Mouse (Mus musculus) midbrain, embryonic 16.5 days (tissue): ENCODE data around the gene Scaper. TPM values are rescaled to one million over a fixed set of nuclear protein-coding genes. Genes with fewer than 3 reads are reported as not detected.

ENCODE experiments used
- ATAC-seq: fragments of 200-750 bp; cut with Nextera tagmentation; 2 replicates; pipeline ENCODE4 v1.8.0; 2017; ENCODE audit warnings: moderate TSS enrichment
- H3K27ac ChIP-seq: fragments of 300-500 bp; sonication (generic); 2 replicates; pipeline ENCODE4 v1.5.1; 2014; ENCODE audit warnings: mild to moderate bottlenecking, low read length, mixed read lengths
- H3K27me3 ChIP-seq: fragments of 300-500 bp; sonication (generic); 2 replicates; pipeline ENCODE4 v1.6.1; 2014; ENCODE audit warnings: low read depth, low read length, mixed read lengths; ENCODE audit not compliant: control insufficient read depth, insufficient read depth
- H3K36me3 ChIP-seq: fragments of 300-500 bp; sonication (generic); 2 replicates; pipeline ENCODE4 v1.6.1; 2014; ENCODE audit warnings: mild to moderate bottlenecking, low read length, moderate library complexity, mixed read lengths; ENCODE audit not compliant: control insufficient read depth, insufficient read depth
- H3K4me1 ChIP-seq: fragments of 300-500 bp; sonication (generic); 2 replicates; pipeline ENCODE4 v1.6.1; 2014; ENCODE audit warnings: mild to moderate bottlenecking, low read length, mixed read lengths; ENCODE audit not compliant: control insufficient read depth, insufficient read depth
- H3K4me2 ChIP-seq: fragments of 300-500 bp; sonication (generic); 2 replicates; pipeline ENCODE4 v1.6.1; 2014; ENCODE audit warnings: mild to moderate bottlenecking, low read length, mixed read lengths
- H3K4me3 ChIP-seq: fragments of 300-500 bp; sonication (generic); 2 replicates; pipeline ENCODE4 v1.5.1; 2014; ENCODE audit warnings: low read depth, mild to moderate bottlenecking, low read length, moderate library complexity, mixed read lengths
- H3K9ac ChIP-seq: fragments of 300-500 bp; sonication (generic); 2 replicates; pipeline ENCODE4 v1.6.1; 2014; ENCODE audit warnings: low read depth, low read length, mixed read lengths
- H3K9me3 ChIP-seq: fragments of 300-500 bp; sonication (generic); replicated peaks from 2 replicates; pipeline ENCODE4 v1.6.1; 2014; ENCODE audit warnings: mild to moderate bottlenecking, low read length, mixed read lengths; ENCODE audit not compliant: control insufficient read depth, poor library complexity, severe bottlenecking
- WGBS: fragments of 180-500 bp; shearing (Covaris S2); extraction: QIAGEN DNeasy Blood & Tissue Kit; methylation state at CpG from one replicate; pipeline ENCODE4 v1.1.7; 2014; 5-methylcytosine and 5-hydroxymethylcytosine counted together
- polyA plus RNA-seq: library from polyadenylated mRNA; unstranded; fragments of >200 nt; fragmentation: Nextera tagmentation; extraction: Ambion mirVana; gene quantifications from 2 replicates; pipeline ENCODE4 v1.2.1, GENCODE M21; 2015

Scaper gene
- polyA plus RNA-seq, 1 experiment from 2014 or later = 43.4 TPM

- Histone ChIP-seq H3K9ac (no peak overlapping the region), H3K27me3 (no peaks in the 10 kb centered on the region), H3K4me2 (no peak overlapping the region), H3K27ac (no peak overlapping the region), H3K4me3 (no peak overlapping the region), H3K9me3 (no peaks in the 10 kb centered on the region), H3K4me1 (no peaks in the 10 kb centered on the region), H3K36me3 (no peaks in the 10 kb centered on the region)
- 76% methylated on average over 2 of the region's 2 CpGs for WGBS
- no peak for ATAC-seq
These were observed 35.0 kb downstream of the Scaper start for GRCm38 (mm10) chr9:55902964-55903363.

DNA sequence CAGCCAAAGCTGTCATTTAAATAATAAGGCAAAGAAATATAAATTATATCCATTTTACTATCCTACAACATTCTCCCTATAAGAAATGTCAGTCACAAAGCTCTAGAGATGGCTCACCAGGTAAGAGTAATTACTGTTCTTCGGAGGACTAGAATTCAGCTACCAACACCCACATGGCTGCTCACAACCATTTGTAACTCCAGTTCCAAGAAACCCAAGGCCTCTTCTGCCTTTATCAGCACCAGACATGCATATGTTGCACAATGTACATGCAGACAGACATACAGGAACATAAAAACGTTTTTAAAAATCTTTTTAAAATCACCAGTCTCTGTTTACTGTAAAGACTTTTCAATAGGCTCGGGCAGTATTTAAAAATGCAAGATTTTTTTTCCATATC lies 36.3 kb downstream of the Scaper start:
- no peak for ATAC-seq
- no peaks in the 10 kb centered on the region for H3K9me3 ChIP-seq

DNA sequence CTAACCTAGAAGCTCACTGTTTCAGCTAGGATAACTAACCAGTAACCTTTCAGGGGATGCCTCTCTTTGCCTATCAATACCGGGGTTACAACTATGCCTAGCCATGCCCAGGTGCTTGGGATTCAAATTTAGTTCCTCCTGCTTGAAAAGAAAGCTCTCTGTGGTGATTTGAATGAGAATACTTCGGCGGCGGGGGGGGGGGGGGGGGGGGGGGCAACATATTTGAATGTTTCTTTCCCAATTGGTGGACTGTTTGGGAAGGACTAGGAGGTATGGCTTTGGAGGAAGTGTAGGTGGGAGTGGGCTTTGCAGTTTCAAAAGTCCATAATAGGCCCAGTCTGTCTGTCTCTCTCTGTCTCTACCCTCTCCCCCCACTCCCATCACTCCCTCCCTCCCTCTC lies 37.4 kb downstream of the Scaper start:
- no peaks in the 10 kb centered on the region for H3K36me3 ChIP-seq
- no peaks in the 10 kb centered on the region for H3K9me3 ChIP-seq
- H3K4me1 ChIP-seq = no peaks in the 10 kb centered on the region
- WGBS = 73% methylated on average over 2 of the region's 4 CpGs
- H3K4me3 ChIP-seq = no peak overlapping the region
- H3K27me3 ChIP-seq = no peaks in the 10 kb centered on the region
- no peak overlapping the region for H3K27ac ChIP-seq
- no peak overlapping the region for H3K4me2 ChIP-seq
- ATAC-seq = no peak
- no peak overlapping the region for H3K9ac ChIP-seq

More for the DNA sequence above, 36.3 kb downstream of the Scaper start:
- 75% methylated on average over 3 of the region's 3 CpGs for WGBS
- Histone ChIP-seq H3K4me3 (no peak overlapping the region), H3K27ac (no peak overlapping the region), H3K4me2 (no peak overlapping the region), H3K4me1 (no peaks in the 10 kb centered on the region), H3K36me3 (no peaks in the 10 kb centered on the region), H3K27me3 (no peaks in the 10 kb centered on the region), H3K9ac (no peak overlapping the region)

- ATAC-seq = no peak
- no peak overlapping the region for H3K4me2 ChIP-seq
- no peak overlapping the region for H3K9ac ChIP-seq
- H3K27ac ChIP-seq = no peak overlapping the region
- no peak overlapping the region for H3K4me3 ChIP-seq
- no peaks in the 10 kb centered on the region for H3K4me1 ChIP-seq
- H3K9me3 ChIP-seq = no peaks in the 10 kb centered on the region
- H3K36me3 ChIP-seq = no peaks in the 10 kb centered on the region; the same call in 1 of the 2 replicates
- no peaks in the 10 kb centered on the region for H3K27me3 ChIP-seq
- WGBS = 97% methylated on average over 1 of the region's 1 CpGs
These were observed 59.9 kb downstream of the Scaper start for GRCm38 (mm10) chr9:55878066-55878465.

GRCm38 (mm10) chr9:55789442-55789841 lies 148.5 kb downstream of the Scaper start:
- Histone ChIP-seq H3K4me1 (no peaks in the 10 kb centered on the region), H3K9me3 (no peaks in the 10 kb centered on the region), H3K36me3 (no peaks in the 10 kb centered on the region; the same call in 1 of the 2 replicates), H3K27me3 (no peaks in the 10 kb centered on the region), H3K27ac (no peak overlapping the region), H3K4me3 (no peak overlapping the region), H3K9ac (no peak overlapping the region), H3K4me2 (no peak overlapping the region)
- 87% methylated on average over 8 of the region's 8 CpGs for WGBS
- no peak for ATAC-seq

DNA sequence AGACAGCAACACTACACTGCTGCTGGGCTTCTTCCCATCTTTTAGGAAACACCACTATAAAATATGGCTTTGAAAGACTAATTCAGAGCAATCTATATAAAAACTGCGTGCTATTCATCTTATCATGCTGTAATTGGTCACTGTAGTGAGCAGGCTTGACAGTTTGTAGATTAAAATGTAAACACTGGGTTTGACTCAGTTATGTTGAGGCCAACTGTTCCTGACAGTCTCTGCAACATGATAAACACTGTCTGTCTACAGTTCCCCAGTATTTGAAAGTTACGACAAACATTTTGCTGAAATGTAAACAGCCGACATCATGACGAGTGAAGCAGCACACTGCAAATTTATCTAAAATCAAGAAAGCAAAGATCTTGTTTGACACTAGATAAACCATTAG lies 225.9 kb downstream of the Scaper start:
- Histone ChIP-seq H3K9ac (no peak overlapping the region), H3K9me3 (no peaks in the 10 kb centered on the region), H3K27me3 (no peaks in the 10 kb centered on the region), H3K36me3 (no peaks in the 10 kb centered on the region), H3K4me2 (no peak overlapping the region), H3K4me1 (no peaks in the 10 kb centered on the region), H3K27ac (no peak overlapping the region), H3K4me3 (no peak overlapping the region)
- 95% methylated on average over 4 of the region's 4 CpGs for WGBS
- ATAC-seq = no peak

DNA sequence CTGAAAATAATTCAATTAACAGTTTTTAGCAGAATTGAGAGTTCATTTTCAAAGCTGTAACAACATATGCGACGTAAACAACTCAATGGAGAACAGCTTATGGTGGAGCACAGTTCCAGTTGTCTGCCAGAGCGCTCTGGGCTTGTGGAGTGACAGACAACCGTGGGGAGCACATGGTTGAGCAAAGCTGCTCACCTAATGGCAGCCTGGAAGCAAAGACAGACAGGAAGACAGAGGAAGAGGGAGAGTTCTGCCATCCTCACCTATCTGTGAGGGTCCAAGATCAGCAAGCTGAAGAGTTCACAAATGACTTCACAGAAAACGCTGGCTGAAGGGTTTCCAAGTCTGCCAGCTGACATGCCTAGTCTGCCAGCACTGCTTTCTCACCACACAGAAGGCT lies 227.4 kb downstream of the Scaper start:
- Histone ChIP-seq H3K9me3 (no peaks in the 10 kb centered on the region), H3K36me3 (no peaks in the 10 kb centered on the region), H3K27me3 (no peaks in the 10 kb centered on the region), H3K4me1 (no peaks in the 10 kb centered on the region), H3K4me3 (no peak overlapping the region), H3K4me2 (no peak overlapping the region), H3K27ac (no peak overlapping the region), H3K9ac (no peak overlapping the region)
- ATAC-seq = no peak
- 87% methylated on average over 5 of the region's 5 CpGs for WGBS

DNA sequence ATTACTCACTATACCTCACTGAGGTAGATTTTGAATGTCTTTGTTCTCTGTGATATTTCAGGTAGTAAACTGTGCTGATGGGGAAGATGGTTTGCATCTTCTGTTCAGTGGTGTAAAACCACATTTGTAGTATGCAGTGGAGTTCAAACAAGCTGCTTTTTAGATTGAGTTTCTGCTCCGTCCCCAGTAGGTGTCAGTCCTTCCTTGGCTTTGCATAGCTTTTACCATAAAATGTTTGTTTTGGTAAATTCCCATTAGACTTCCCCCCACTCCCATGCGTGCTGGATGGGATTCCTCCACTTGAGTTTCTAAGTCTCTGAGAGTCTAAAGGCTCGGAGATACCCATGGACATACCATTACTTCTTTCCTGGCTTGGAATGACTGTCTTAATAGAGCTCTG lies 231.3 kb downstream of the Scaper start:
- no peak overlapping the region for H3K9ac ChIP-seq
- no peak overlapping the region for H3K27ac ChIP-seq
- 73% methylated on average over 3 of the region's 3 CpGs for WGBS
- H3K4me1 ChIP-seq = no peaks in the 10 kb centered on the region
- H3K9me3 ChIP-seq = no peaks in the 10 kb centered on the region
- no peak overlapping the region for H3K4me2 ChIP-seq
- H3K4me3 ChIP-seq = no peak overlapping the region
- no peaks in the 10 kb centered on the region for H3K36me3 ChIP-seq
- no peaks in the 10 kb centered on the region for H3K27me3 ChIP-seq
- ATAC-seq = no peak

- WGBS = 10% methylated on average over 1 of the region's 1 CpGs
- Histone ChIP-seq H3K9me3 (no peaks in the 10 kb centered on the region), H3K36me3 (no peaks in the 10 kb centered on the region), H3K27ac (no peak overlapping the region), H3K27me3 (no peaks in the 10 kb centered on the region), H3K4me1 (0 out of 2 replicates have a peak, but pooled peaks cover 3% of the 10 kb centered on the region), H3K4me2 (no peak overlapping the region), H3K9ac (no peak overlapping the region), H3K4me3 (no peak overlapping the region)
- no peak for ATAC-seq
These were observed 242.6 kb downstream of the Scaper start for GRCm38 (mm10) chr9:55695307-55695706.

DNA sequence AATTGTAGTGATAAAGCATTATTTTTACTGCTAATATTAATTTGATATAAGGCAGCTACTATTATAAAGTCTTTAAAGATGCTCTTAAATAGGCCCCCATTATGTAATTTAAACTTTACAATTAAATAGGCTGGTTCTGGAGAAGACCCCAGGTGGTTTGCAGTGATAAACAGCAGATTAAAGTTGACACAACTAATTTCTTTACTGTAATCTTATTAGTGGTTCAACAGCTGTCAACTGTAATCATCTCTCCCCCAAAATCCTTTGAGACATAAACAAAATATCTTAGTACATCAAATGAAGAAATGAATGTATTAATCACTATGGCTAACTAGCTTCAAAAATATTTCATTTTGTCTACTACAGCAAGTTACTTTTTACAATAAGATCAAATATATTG lies 260.8 kb downstream of the Scaper start:
- no peak overlapping the region for H3K9ac ChIP-seq
- no peaks in the 10 kb centered on the region for H3K36me3 ChIP-seq
- H3K4me1 ChIP-seq = no peaks in the 10 kb centered on the region
- H3K9me3 ChIP-seq = no peaks in the 10 kb centered on the region
- no peak overlapping the region for H3K4me2 ChIP-seq
- no peaks in the 10 kb centered on the region for H3K27me3 ChIP-seq
- H3K4me3 ChIP-seq = no peak overlapping the region
- ATAC-seq = no peak
- no peak overlapping the region for H3K27ac ChIP-seq
